ENCODE assay signal across 24 mouse cellular contexts in genomic region chr7:96185411-96185810, GRCm38 (mm10). TPM values are rescaled to one million over a fixed set of nuclear protein-coding genes. Genes with fewer than 3 reads are reported as not detected.
A peak's percentile ranks its signal among the peaks of the same experiment; 100 is the strongest.
DNase-seq lines count a peak whose midpoint lies in the region; ATAC-seq and TF ChIP-seq lines count a peak whose summit lies in the region.
"Had no signal": no experiment of that assay in that cellular context is flagged by ENCODE, and none has a peak within 500 bp of the region (broad histone marks: within the 10 kb centered on the region; RNA-seq: fewer than 3 reads in every experiment).

No protein-coding gene starts in this region.

- peak; percentile 22 for DNase-seq in heart, adult 11 months
- DNase-seq in heart, adult 18-20 months, result no peak
- no peak for DNase-seq in midbrain, postnatal 0 days (ENCODE audit: low spot score)
- peak; percentile 57 for DNase-seq in ES-CJ7 (ENCODE audit: low read depth, low spot score)
- DNase-seq in limb, embryonic 10.5 days (ENCODE audit: low spot score), result peak; percentile 17
- DNase-seq in kidney, adult 11 months, result no peak
- no peak for DNase-seq in layer of hippocampus, adult 18-20 months (ENCODE audit: low spot score in 2 of 2)
- DNase-seq: adrenal gland, adult 8-10 months; adrenal gland, postnatal 14 days; adrenal gland, postnatal 36 days; B cell, adult 2 months; cerebellum, adult 11-12 months; cerebellum, adult 2 months; cerebellum, adult 9-10 months; cerebellum, postnatal 10 days; cerebellum, postnatal 25 days had no signal

- H3K9me3 ChIP-seq in midbrain, embryonic 12.5 days, result no peaks in the 10 kb centered on the region
- no peaks in the 10 kb centered on the region for H3K9me3 ChIP-seq in midbrain, postnatal 0 days (ENCODE audit: low read length)
- no peaks in the 10 kb centered on the region for H3K9me3 ChIP-seq in limb, embryonic 10.5 days (replicated peaks)
- H3K9me3 ChIP-seq: embryonic facial prominence, embryonic 10.5 days; embryonic facial prominence, embryonic 12.5 days; forebrain, embryonic 13.5 days; forebrain, embryonic 15.5 days had no signal

- WGBS in midbrain, embryonic 12.5 days, result 73% methylated on average over 9 of the region's 9 CpGs
- WGBS in midbrain, postnatal 0 days, result 64% methylated on average over 9 of the region's 9 CpGs
- WGBS in limb, embryonic 10.5 days, result 88% methylated on average over 9 of the region's 9 CpGs

- no peak overlapping the region for H3K27ac ChIP-seq in midbrain, embryonic 12.5 days (replicated peaks)
- H3K27ac ChIP-seq in midbrain, postnatal 0 days (ENCODE audit: low read depth, low read length), result no peak overlapping the region
- no peak overlapping the region for H3K27ac ChIP-seq in limb, embryonic 10.5 days
- H3K27ac ChIP-seq: embryonic facial prominence, embryonic 10.5 days; embryonic facial prominence, embryonic 12.5 days; forebrain, embryonic 13.5 days; forebrain, embryonic 15.5 days had no signal

- peak; percentile 19; the same call in 1 of the 2 replicates for ATAC-seq in midbrain, embryonic 12.5 days (ENCODE audit: low FRiP score, low read depth)
- no peak for ATAC-seq in midbrain, postnatal 0 days (ENCODE audit: low FRiP score)
- ATAC-seq: activated CD4-positive, CD25-positive, alpha-beta regulatory T cell, adult 4 months; CD4-positive, CD25-positive, alpha-beta regulatory T cell, adult 4 months; forebrain, embryonic 13.5 days; forebrain, embryonic 15.5 days had no signal

- no peaks in the 10 kb centered on the region for H3K36me3 ChIP-seq in midbrain, embryonic 12.5 days
- no peaks in the 10 kb centered on the region for H3K36me3 ChIP-seq in midbrain, postnatal 0 days (ENCODE audit: insufficient read depth, low read length)
- no peaks in the 10 kb centered on the region for H3K36me3 ChIP-seq in limb, embryonic 10.5 days
- H3K36me3 ChIP-seq: embryonic facial prominence, embryonic 10.5 days; embryonic facial prominence, embryonic 12.5 days; forebrain, embryonic 15.5 days had no signal

- 0 out of 2 replicates have a peak, but pooled peaks cover 7% of the 10 kb centered on the region for H3K4me1 ChIP-seq in midbrain, embryonic 12.5 days
- no peaks in the 10 kb centered on the region for H3K4me1 ChIP-seq in midbrain, postnatal 0 days (ENCODE audit: insufficient read depth, low read length)
- H3K4me1 ChIP-seq in limb, embryonic 10.5 days, result no peaks in the 10 kb centered on the region
- H3K4me1 ChIP-seq: embryonic facial prominence, embryonic 10.5 days; embryonic facial prominence, embryonic 12.5 days; forebrain, embryonic 15.5 days had no signal

- no peak overlapping the region for H3K9ac ChIP-seq in midbrain, embryonic 12.5 days (replicated peaks)
- H3K9ac ChIP-seq in midbrain, postnatal 0 days (replicated peaks; ENCODE audit: low read length, poor library complexity, severe bottlenecking), result no peak overlapping the region
- H3K9ac ChIP-seq: embryonic facial prominence, embryonic 12.5 days; forebrain, embryonic 13.5 days; forebrain, embryonic 15.5 days had no signal

- no peaks in the 10 kb centered on the region for H3K27me3 ChIP-seq in midbrain, embryonic 12.5 days
- H3K27me3 ChIP-seq in midbrain, postnatal 0 days (ENCODE audit: insufficient read depth, low read length), result no peaks in the 10 kb centered on the region
- no peaks in the 10 kb centered on the region for H3K27me3 ChIP-seq in limb, embryonic 10.5 days (ENCODE audit: low read depth, poor library complexity, severe bottlenecking)
- H3K27me3 ChIP-seq: CH12.LX; embryonic facial prominence, embryonic 12.5 days; forebrain, embryonic 13.5 days; forebrain, embryonic 15.5 days had no signal

- no peak overlapping the region for H3K4me3 ChIP-seq in midbrain, embryonic 12.5 days
- H3K4me3 ChIP-seq in midbrain, postnatal 0 days (ENCODE audit: low read depth, low read length), result no peak overlapping the region
- H3K4me3 ChIP-seq in limb, embryonic 10.5 days, result no peak overlapping the region
- H3K4me3 ChIP-seq: embryonic facial prominence, embryonic 10.5 days; embryonic facial prominence, embryonic 12.5 days; forebrain, embryonic 13.5 days; forebrain, embryonic 15.5 days had no signal

- no peak overlapping the region for H3K4me2 ChIP-seq in midbrain, embryonic 12.5 days (replicated peaks)
- H3K4me2 ChIP-seq in midbrain, postnatal 0 days (ENCODE audit: low read depth, low read length, poor library complexity, severe bottlenecking), result no peak overlapping the region
- H3K4me2 ChIP-seq: embryonic facial prominence, embryonic 12.5 days; forebrain, embryonic 13.5 days; forebrain, embryonic 15.5 days had no signal

- TF ChIP-seq CTCF in midbrain, postnatal 0 days (IDR thresholded peaks at IDR 0.05), result no peak

RNA-seq across cellular contexts. Expression of gene Tenm4, which starts 14.4 kb away (rescaled TPM):
- total RNA-seq in heart, adult 18-20 months (2021), result 1 to 10 TPM; 1.2 to 2.2 TPM
- polyA plus RNA-seq in midbrain, embryonic 12.5 days (2016; fragmentation: Nextera tagmentation; extraction: Ambion mirVana), result 39.2 and 41.3 TPM in 2 replicates
- 56.0 and 58.5 TPM in 2 replicates for total RNA-seq in midbrain, postnatal 0 days (2014; rRNA removed)
- polyA plus RNA-seq in midbrain, postnatal 0 days (2015; fragmentation: Nextera tagmentation; extraction: Ambion mirVana), result 29.5 and 35.9 TPM in 2 replicates
- polyA plus RNA-seq in limb, embryonic 10.5 days (2016; fragmentation: Nextera tagmentation; extraction: Ambion mirVana), result 25.1 and 32.1 TPM in 2 replicates
- 100 to 1,000 TPM; 107 to 108 TPM for total RNA-seq in layer of hippocampus, adult 18-20 months (2021)

Comparison
In these comparisons a context has a peak if more than half of its experiments do, and no peak if none do; other contexts are left out.
1. DNase-seq: peak in heart, adult 11 months (single experiment), ES-CJ7 (single experiment) and limb, embryonic 10.5 days (single experiment); none in heart, adult 18-20 months (0 of 2), midbrain, postnatal 0 days (single experiment), kidney, adult 11 months (single experiment) and layer of hippocampus, adult 18-20 months (0 of 2).
2. RNA of gene Tenm4, which starts 14.4 kb away (total RNA-seq): 107 to 108 TPM in layer of hippocampus, adult 18-20 months and 56.0 to 58.5 TPM in midbrain, postnatal 0 days; 1.2 to 2.2 TPM in heart, adult 18-20 months; every median in the first group is over 10 times any median in the second.